Mouse (Mus musculus): ENCODE measurements around the gene Entpd7. TPM values are rescaled to one million over a fixed set of nuclear protein-coding genes. Genes with fewer than 3 reads are reported as not detected.

Gene Entpd7
- total RNA-seq, 2 experiments from 2014 or later = 21.7 to 22.4 TPM

GRCm38 (mm10) chr19:43730037-43730428 is 40.6 kb downstream of the Entpd7 start:
- Histone ChIP-seq H3K4me3 (no peak overlapping the region), H3K27ac (no peak overlapping the region)
- intact Hi-C loops (cut with DNase I) = no loop called here
- no peak for DNase-seq (ENCODE audit: extremely low spot score in 1 of 2, low spot score in 2 of 2)
- TF ChIP-seq CTCF (IDR thresholded peaks at IDR 0.05) = no peak

- no peak for DNase-seq (ENCODE audit: extremely low spot score in 1 of 2, low spot score in 2 of 2)
- TF ChIP-seq CTCF (IDR thresholded peaks at IDR 0.05) = no peak
- intact Hi-C loops (cut with DNase I) = no loop called here
- Histone ChIP-seq H3K27ac (no peak overlapping the region), H3K4me3 (no peak overlapping the region)
Observed at GRCm38 (mm10) chr19:43731157-43731556, 41.7 kb downstream of the Entpd7 start.

- no peak for TF ChIP-seq CTCF (IDR thresholded peaks at IDR 0.05)
- intact Hi-C loops (cut with DNase I) = no loop called here
- no peak overlapping the region for H3K4me3 ChIP-seq
- H3K27ac ChIP-seq = no peak overlapping the region
- no peak for DNase-seq (ENCODE audit: extremely low spot score in 1 of 2, low spot score in 2 of 2)
Observed at GRCm38 (mm10) chr19:43738409-43738808, 48.9 kb downstream of the Entpd7 start.

DNA sequence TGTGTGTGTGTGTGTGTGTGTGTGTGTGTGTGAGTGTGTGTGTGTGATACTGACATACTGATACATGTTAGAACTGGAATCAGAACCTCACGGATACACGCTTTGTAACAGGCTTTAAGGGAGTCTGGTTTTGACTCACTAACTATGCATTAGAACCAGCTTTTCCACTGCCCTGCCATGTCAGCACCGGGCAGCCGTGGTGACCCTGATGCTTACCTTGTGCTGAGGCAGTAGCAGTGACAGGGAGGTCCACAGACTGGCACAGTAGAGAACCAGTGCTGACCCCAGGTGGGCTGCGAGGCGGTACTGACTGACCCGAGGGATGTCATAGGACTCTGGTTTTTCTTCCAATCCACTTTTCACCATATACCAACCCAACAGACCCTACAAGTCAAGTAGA is 53.9 kb downstream of the Entpd7 start:
- no peak overlapping the region for H3K27ac ChIP-seq
- no peak overlapping the region for H3K4me3 ChIP-seq
- intact Hi-C loops (cut with DNase I) = no loop called here
- no peak for DNase-seq (ENCODE audit: extremely low spot score in 1 of 2, low spot score in 2 of 2)
- TF ChIP-seq CTCF (IDR thresholded peaks at IDR 0.05) = no peak

- no peak overlapping the region for H3K4me3 ChIP-seq
- intact Hi-C loops (cut with DNase I) = no loop called here
- TF ChIP-seq CTCF (IDR thresholded peaks at IDR 0.05) = no peak
- H3K27ac ChIP-seq = no peak overlapping the region
- DNase-seq (ENCODE audit: extremely low spot score in 1 of 2, low spot score in 2 of 2) = no peak
Observed at GRCm38 (mm10) chr19:43745740-43746139, 56.3 kb downstream of the Entpd7 start.

DNA sequence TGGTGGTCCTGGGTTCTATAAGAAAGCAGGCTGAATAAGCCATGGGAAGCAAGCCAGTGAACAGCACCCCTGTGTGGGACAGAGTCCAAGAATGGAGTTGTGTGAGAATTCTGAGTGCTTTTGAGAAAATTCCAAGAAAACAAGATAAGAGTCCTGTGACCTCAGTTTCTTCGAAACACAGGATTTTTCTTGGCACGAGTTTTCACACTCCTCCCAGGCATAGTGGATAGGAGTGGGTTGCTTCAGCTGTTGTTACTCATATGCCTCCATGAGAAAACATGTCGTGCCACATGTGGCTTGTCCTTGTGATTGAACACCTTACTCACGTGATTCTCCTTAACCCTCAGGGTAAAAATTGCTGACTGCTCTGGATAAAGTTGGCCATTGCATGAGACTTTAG is 58.4 kb downstream of the Entpd7 start:
- no peak for DNase-seq (ENCODE audit: extremely low spot score in 1 of 2, low spot score in 2 of 2)
- intact Hi-C loops (cut with DNase I) = no loop called here
- no peak for TF ChIP-seq CTCF (IDR thresholded peaks at IDR 0.05)
- Histone ChIP-seq H3K4me3 (no peak overlapping the region), H3K27ac (no peak overlapping the region)

DNA sequence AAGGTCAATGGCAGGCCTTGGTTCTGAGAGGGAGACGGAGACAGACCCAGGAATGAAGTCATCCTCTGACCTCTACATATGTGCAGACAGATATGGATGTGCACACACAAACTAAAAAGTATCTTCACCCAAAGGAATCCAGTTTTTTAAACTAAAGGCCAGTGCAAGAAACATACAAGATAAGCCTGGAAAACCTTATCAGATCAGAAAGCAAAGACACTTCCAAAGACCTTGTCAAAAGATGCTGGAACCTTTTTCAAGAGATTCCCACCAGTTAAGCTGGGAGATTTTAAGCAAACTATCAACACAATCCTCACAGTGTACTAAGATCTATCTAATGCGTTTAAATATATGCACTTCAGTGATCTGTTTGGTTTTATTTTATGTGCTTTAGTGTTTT is 60.5 kb downstream of the Entpd7 start:
- no peak overlapping the region for H3K27ac ChIP-seq
- intact Hi-C loops (cut with DNase I) = loop anchor here (5.0 to 10.0 kb wide), 3 partner anchors 223 to 385 kb away; partner anchors contain the start of genes Chuk and Cwf19l1
- DNase-seq (ENCODE audit: extremely low spot score in 1 of 2, low spot score in 2 of 2) = no peak

GRCm38 (mm10) chr19:43752489-43753225 is 63.2 kb downstream of the Entpd7 start, which contains the start of the genes Cutc and Cox15:
TSS of gene Cutc (plus strand) at chr19:43752996.
TSS of gene Cox15 (minus strand) at chr19:43753000.
- peak; percentile 96 to 97 for DNase-seq (ENCODE audit: extremely low spot score in 1 of 2, low spot score in 2 of 2)
- no peak for TF ChIP-seq CTCF (IDR thresholded peaks at IDR 0.05)
- intact Hi-C loops (cut with DNase I) = loop anchor here (2.0 to 10.0 kb wide), 4 partner anchors 78 to 382 kb away; partner anchors contain the start of genes Chuk, Cwf19l1 and Slc25a28
- H3K27ac ChIP-seq = peak within 1 kb of the TSS; percentile 92
- H3K4me3 ChIP-seq = peak within 1 kb of the TSS; percentile 85

More for the DNA sequence above, 60.5 kb downstream of the Entpd7 start:
- H3K4me3 ChIP-seq = no peak overlapping the region
- no peak for TF ChIP-seq CTCF (IDR thresholded peaks at IDR 0.05)

DNA sequence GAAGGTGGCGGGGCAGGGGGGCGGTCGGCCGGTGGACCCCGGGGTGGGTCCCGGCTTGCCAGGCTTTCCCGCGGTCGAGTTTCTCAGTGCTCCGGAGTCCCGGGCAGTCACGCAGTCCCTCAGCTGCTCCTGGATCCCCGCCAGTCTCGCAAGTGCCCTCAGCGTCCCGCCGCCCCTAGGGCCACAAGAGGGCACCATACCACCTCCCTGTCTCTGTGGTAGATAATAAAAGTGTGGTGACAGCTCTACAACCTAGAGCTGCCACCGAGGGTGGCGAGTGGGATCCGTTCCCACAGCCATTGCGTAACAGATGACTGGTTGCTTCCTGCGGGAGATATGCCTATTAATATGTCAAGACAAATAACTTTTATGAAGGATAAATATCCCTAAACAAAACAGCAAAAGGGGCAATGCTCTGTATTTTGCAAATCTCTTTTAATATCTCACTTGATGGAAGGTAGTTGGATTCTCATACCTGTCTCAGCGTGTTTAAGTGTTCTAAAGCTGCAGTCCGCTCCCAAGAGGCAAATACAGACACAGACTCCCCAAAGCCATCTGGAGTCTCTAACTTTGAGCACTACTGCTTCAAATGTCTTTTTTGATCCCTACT is 63.9 kb downstream of the Entpd7 start:
- Histone ChIP-seq H3K27ac (peak overlapping the region; percentile 92), H3K4me3 (peak overlapping the region; percentile 85)
- TF ChIP-seq CTCF (IDR thresholded peaks at IDR 0.05) = peak; percentile 70
- intact Hi-C loops (cut with DNase I) = loop anchor here (2.0 to 10.0 kb wide), 4 partner anchors 79 to 381 kb away; partner anchors contain the start of genes Chuk, Cwf19l1 and Slc25a28
- DNase-seq (ENCODE audit: extremely low spot score in 1 of 2, low spot score in 2 of 2) = peak; percentile 86

DNA sequence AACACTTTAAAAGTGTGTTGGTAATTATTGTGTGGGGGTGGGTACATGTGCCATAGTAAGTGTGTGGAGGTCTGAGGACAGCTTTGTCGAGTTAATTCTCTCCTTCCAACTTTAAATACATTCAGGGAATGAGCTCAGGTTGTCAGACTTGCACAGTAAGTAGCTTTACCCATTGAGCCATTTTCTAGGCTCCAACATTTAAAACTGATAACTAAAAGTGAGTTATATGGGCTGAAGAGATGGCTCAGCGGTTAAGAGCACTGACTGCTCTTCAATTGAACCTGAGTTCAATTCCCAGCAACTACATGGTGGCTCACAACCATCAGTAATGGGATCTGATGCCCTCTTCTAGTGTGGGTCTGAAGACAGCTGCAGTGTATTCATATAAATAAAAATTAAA is 64.8 kb downstream of the Entpd7 start:
- no peak for TF ChIP-seq CTCF (IDR thresholded peaks at IDR 0.05)
- H3K4me3 ChIP-seq = no peak overlapping the region
- no peak overlapping the region for H3K27ac ChIP-seq
- intact Hi-C loops (cut with DNase I) = loop anchor here (5.0 to 10.0 kb wide), 3 partner anchors 227 to 381 kb away; partner anchors contain the start of genes Chuk and Cwf19l1
- no peak for DNase-seq (ENCODE audit: extremely low spot score in 1 of 2, low spot score in 2 of 2)

DNA sequence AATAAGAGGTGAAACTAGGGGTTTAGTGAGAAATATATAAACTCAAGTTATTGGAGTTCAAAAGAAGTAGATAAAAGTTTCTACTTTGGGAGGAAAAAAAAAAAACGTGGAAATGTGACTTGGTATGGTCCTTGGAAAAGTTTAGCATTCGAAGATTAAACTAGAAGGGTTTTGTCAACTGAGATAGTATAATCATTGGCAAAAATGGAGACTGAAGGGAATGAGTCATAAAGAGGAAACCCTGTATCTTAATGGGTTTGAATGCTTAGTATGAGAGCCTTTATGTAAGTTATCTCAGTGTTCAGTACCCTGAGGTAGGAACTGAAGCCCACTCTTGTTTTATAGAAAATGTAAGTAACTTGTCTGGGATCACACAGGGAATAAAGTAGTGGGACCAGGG is 65.4 kb downstream of the Entpd7 start:
- no peak for DNase-seq (ENCODE audit: extremely low spot score in 1 of 2, low spot score in 2 of 2)
- intact Hi-C loops (cut with DNase I) = loop anchor here (5.0 to 10.0 kb wide), 3 partner anchors 228 to 380 kb away; partner anchors contain the start of genes Chuk and Cwf19l1
- no peak for TF ChIP-seq CTCF (IDR thresholded peaks at IDR 0.05)
- no peak overlapping the region for H3K27ac ChIP-seq
- H3K4me3 ChIP-seq = no peak overlapping the region

- Histone ChIP-seq H3K4me3 (no peak overlapping the region), H3K27ac (no peak overlapping the region)
- peak; percentile 64 for TF ChIP-seq CTCF (IDR thresholded peaks at IDR 0.05)
- intact Hi-C loops (cut with DNase I) = loop anchor here (2.0 kb wide), 1 partner anchor 130 kb away; no protein-coding TSS in a partner anchor
- DNase-seq (ENCODE audit: extremely low spot score in 1 of 2, low spot score in 2 of 2) = peak; percentile 45 to 62
Observed at GRCm38 (mm10) chr19:43760504-43760903, 71.0 kb downstream of the Entpd7 start.

All from left cerebral cortex, adult 2 months (tissue).